Mouse (Mus musculus) testis, adult 2 months (tissue): Measurements from ENCODE around the gene Myh14.
"Not testable (repeated sequence)": the region's sequence is repeated elsewhere in the genome, so short reads cannot be mapped to it uniquely, and the experiment has no call there.

Source experiments
- CTCF ChIP-seq: fragments of 200-500 bp; IDR thresholded peaks from 2 replicates; pipeline ENCODE4 v1.5.1; 2012; ENCODE audit warnings: low read depth, mild to moderate bottlenecking, inconsistent platforms, low read length, moderate library complexity; ENCODE audit not compliant: control insufficient read depth, insufficient read depth, insufficient replicate concordance
- POLR2A ChIP-seq: fragments of 200-500 bp; IDR thresholded peaks from 2 replicates; pipeline ENCODE4 v1.6.1; 2012; ENCODE audit warnings: low read depth, mild to moderate bottlenecking, inconsistent platforms, low read length, moderate library complexity; ENCODE audit not compliant: control insufficient read depth

DNA sequence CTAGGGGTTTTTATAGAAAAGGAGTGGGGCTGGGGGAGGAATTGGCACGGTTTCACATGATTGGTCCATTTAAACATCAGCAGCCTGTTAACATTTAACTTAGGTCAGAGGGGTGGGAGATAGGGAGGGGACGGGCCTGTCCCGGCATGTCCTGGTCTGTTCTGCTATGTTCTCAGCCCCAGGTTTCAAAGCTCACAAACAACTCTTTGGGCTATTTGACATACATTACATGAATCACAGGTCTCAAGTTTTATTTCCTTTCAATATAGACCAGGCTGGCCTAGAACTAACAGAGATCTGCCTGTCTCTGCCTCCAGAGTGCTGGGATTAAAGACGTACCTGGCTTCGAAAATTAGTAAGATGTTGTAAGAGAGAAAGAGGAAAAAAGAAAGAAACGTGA is 37.5 kb upstream of the Myh14 start:
- not testable (repeated sequence) for TF ChIP-seq POLR2A, CTCF
